Mouse (Mus musculus) stomach, postnatal 0 days (tissue): ENCODE measurements at regions not wholly inside any gene's neighbourhood (a gene's known extent, or its start where the extent isn't known, plus 50 kb on each side); places are given as distances from the start of the nearest gene placed in this dataset.

Experiments used
- CTCF ChIP-seq: IDR thresholded peaks from 2 replicates; pipeline ENCODE4 v1.5.1; 2016; ENCODE audit warnings: antibody characterized with exemption, low read depth, mild to moderate bottlenecking, moderate library complexity
- EP300 ChIP-seq: optimal IDR thresholded peaks from 2 replicates; pipeline ENCODE3; 2016; ENCODE audit warnings: antibody characterized with exemption

GRCm38 (mm10) chr3:102663711-102664110 lies 70.6 kb upstream of the Tspan2 start:
- TF ChIP-seq EP300 (no peak), CTCF (no peak)
